Mouse (Mus musculus): ENCODE measurements around the gene Ang6.
"Not testable (repeated sequence)": the region's sequence is repeated elsewhere in the genome, so short reads cannot be mapped to it uniquely, and the experiment has no call there.

GRCm38 (mm10) chr14:44008021-44008420 is 6.0 kb upstream of the Ang6 start:
- TF ChIP-seq CTCF (IDR thresholded peaks at IDR 0.05; ENCODE audit: borderline replicate concordance, insufficient read depth, low read length); POLR2A (IDR thresholded peaks at IDR 0.05; ENCODE audit: low read depth, low read length): not testable (repeated sequence)
